Mouse (Mus musculus) neural tube, embryonic 10.5 days (tissue): ENCODE measurements around the gene Hoxc6.

Experiments used
- DNase-seq: peaks from one replicate; pipeline ENCODE4 v3.0.0-alpha.2; 2017; ENCODE audit warnings: low spot score; ENCODE audit errors: extremely low spot score

Hoxc6 gene

DNA sequence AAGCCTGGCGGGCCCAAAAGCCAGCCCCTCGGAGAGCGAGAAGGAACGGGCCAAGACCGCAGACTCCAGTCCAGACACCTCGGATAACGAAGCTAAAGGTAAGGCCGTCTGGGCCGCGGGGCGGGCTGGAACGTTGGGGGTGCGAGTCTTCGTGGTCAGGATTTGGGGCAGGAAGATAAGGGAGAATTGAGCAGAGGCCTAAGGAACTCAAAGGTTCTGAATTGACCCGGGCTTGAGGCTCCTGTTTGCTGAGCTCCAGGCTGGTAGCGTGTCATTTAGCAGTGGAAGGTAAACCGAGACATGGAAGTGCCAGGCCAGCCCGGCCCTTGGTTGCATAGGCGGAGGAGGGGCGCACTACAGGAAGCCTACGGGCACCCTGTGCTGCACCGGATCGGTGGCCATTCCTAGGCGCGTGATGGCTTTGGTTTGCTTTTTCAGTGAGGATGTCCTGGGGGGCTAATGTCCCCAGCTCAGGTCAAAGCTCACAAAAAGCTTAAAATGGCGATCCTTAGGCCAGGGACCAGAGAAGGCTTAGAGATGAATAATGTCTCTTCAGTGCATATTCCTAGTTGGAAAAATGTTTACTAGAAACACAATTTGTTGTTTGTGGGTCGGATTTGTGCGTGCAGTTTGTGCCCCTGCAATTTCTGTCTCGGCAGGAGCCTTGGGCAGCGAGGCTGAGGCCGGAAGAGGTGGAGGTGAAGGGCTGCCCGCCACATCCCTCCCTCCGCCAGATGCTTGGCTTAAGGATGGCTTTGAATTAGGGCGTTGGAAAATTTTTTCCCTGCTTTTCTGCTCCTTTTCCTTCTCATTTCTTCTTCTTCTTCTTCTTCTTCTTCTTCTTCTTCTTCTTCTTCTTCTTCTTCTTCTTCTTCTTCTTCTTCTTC lies 30.3 kb upstream of the Hoxc6 start:
- DNase-seq = no peak

DNA sequence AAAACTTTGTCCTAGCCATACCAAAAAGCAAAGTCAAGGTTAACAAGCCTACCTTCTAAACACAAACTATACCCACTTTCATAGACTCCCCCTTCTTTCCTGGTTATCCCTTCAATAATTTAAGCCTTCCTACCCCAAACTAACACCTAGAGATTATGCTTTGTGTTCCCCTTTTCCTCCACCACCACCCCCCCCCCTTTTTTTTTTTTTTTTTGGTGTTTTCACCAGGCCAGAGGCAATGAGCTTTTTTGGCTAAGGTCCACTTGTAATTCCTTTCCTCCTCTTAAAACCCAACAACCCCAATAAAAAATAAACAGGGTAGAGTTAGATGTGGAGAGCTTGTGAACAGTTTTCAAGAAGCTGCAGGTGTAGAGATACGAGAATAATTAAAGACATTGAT lies 28.8 kb upstream of the Hoxc6 start:
- no peak for DNase-seq

DNA sequence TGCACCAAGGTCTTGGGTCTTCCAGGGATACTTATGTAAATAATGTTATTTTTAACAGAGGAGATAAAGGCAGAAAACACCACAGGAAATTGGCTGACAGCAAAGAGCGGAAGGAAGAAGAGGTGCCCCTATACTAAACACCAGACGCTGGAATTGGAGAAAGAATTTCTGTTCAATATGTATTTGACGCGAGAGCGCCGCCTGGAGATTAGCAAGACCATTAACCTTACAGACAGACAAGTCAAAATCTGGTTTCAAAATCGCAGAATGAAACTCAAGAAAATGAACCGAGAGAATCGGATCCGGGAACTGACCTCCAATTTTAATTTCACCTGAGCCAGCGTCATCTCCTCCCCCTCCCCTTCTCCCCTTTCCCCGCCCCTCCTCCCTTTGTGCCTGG lies 27.3 kb upstream of the Hoxc6 start:
- DNase-seq = no peak

DNA sequence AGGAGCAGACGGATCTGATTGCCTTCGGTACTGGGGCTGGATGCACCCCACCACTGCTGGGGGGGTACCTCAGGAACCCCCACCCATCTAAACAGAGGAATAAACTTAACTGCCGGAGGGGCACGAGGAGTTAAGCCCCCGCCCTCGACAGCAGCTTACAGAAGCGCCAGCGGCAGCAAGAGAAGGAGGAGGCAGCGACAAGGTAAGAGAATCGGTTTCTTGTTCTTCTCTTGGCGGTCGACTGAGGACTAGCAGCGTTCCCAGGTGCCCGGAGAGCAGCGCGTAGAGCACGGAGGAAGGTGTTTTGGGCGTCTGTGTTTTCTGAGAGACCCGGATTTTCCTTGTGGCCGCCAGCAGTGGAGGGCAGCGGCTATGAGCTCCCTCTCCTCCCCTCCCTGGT lies 25.8 kb upstream of the Hoxc6 start:
- no peak for DNase-seq

DNA sequence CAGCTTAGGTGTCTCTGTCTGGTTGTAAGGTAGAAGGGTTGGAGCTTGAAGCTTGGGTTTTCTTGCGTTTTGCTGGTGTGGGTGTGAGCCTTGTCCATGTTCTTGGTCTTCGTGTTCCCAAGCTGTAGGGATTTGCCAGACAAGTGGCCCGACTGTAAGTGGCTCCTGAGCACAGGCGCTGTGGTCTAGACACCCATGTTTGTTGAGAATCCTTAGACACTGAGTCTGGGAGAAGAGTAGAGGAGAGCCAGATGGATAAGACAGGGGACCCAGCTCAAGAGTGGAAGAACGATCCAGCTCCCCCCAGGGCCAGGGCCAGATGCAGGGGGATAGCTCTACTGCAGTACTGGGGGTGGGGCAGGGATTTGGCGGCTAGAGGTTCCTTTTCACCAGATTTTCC lies 25.3 kb upstream of the Hoxc6 start:
- DNase-seq = no peak

DNA sequence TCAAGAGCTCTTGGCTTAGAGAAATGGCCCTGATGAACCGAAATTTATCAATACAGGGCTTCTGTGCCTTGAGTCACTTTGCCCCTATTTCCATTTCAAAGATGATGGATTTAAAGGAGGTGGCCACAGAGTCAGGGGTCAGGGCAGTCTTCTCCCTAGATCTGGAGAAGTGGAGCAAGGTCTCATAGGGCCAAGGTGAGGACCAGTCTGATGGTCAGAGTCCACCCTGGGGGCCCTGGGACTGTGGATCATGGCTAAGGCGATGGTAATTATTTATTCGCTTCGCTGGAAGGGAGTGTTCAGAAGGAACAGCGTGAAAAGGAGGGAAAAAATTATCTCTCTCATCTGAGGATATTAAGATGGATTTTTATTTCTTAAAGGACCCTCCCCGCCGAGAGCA lies 23.0 kb upstream of the Hoxc6 start:
- peak; percentile 55 for DNase-seq

DNA sequence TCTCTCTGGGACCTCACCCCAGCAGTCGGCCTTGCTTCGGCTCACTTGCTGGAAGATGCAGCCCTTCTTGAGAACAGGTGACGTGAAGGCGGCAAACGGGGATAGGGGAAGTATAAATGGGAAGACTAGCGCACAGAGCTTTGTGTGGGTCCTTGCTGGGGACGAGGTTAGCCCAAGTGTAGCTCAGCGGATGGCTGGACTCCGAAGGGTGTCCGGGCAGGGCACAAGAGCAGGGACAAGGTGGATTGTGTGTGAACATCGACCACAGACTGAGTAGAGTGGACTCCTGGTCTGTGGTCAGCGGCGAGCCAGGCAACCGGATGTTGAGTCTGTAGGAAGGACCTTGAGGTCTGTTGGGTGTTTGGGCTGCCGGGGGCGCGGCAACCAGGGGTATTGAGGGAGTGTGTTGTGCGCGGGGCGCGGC lies 22.4 kb upstream of the Hoxc6 start:
- DNase-seq = no peak

DNA sequence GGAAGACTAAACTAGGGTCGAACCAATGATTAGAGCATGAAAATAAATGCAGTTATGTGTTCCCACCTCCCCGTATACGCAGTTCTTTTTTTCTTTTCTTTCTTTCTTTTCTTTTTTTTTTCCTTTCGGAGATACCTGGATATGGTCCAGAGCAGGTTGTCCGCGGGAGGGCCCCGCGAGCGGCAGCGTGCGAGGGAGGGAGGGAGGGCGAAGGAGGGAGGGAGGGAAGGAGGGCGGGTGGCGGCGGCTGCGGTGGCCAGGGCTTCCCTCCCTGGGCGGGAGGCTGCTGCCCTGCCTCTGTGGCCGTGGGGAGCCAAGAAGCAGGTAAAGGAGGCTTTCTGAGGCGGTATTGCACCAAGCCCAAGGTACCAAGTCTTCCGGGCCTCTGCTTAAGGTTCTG lies 21.9 kb upstream of the Hoxc6 start, which contains the start of gene Hoxc9:
Gene Hoxc9 (plus strand): TSS at position 269 of the 400 bp plus-strand sequence.
- DNase-seq = peak; percentile 68

DNA sequence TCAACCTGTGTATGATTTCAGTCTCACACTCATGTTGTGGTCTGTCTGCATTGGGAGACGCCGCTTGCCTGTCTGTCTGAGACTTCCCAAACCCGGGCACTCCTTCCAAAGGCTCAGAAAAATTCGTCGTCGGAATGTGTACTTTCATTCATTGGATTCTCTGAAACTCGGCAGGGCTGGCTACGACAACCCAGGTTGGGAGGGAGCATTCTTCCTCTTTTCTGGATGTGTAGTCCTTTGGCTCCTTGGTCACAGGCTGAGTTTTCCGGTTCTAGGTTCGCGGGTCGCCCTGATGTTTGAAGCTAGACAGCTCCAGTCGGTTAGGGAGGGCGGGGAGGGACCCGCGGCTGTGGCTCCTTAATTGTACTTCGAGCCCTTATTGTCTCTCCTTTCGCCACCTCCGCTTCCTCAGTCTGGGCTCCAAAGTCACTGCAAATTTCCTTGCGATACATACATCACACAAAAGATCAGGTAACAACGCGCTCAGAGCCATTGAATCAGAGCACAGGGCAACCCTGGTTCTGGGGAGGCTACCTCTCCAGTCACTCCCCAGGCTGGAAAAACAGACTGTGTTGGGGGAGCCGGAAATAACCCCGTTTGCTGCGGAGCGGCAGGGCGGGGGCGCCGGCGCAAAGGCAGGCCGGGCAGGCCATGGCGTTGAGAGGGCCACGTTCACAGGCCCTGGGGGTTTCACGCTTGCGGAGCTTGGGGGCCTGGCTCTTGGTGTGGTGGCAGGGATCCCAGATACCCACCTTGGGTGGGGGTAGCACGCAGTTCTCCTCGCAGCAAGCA lies 21.2 kb upstream of the Hoxc6 start:
- peak; percentile 68 for DNase-seq

DNA sequence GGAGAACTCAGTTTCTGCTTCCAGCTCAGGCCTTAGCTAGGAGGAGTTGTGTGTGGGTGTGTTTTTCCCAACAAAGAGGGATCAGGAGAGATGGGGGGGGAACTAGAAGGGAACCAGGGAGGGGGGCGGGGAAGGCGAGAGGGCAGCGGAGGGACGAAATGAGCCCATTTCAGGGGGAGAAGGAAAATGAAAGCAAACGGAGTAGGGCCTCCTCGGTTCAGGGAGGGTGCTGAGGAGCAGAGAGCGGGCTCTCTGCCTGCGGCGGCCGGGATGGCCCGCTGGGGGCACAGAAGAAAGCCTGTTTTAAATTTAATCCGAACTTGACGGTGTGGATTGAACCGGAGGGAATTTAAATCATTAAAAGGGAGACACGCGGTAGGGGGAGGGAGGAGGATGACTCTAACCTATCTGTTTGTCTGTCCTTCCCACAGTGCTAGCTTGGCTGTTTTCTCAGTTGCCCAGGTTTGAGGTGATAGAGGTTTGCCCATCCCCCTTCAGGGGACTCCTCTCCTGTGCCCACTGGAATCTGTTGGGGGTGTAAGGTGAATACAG lies 20.6 kb upstream of the Hoxc6 start:
- DNase-seq = peak; percentile 65

DNA sequence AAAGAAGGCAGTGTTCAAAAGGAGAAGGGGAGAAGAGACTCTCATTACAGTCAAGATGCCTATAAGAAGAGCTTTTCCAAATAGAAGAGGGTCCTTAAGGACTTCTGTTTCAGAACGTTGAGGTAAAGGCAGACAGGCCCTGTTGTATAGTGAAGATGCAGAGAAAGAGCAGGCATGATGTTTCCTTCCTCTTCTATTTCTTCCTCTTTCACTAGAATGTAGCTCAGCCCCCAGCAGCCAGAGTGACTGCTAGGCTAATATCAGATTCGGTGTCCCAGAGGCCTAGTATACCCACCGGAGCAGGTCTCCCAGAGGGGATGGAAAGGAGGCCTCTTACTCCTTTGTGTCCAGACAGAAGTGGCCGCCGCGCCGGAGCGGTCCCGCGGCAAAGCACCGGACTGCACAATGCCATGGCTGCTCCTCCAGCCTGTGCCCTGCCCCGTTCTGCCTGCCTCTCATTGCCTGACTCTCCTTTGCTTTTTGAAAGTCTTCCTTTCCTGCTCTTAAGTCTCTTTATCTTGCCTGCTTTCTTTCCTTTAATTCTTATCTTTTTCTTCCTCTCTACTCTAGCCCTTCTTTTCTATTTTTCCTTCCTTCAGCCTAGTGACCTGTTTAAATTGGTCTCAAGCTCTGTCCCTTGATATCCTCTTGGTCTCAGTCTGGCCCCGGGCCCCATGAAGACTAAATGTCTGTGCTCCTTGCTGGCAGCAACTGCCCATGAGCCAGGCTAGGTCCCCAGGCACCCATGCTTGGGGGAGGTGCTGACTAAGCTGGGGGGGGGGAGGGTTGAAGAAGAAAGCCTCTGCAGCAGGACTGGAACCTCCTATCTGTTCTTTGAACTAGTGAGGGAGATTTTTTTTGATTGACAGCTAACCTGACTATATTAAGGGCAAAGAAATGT lies 19.2 kb upstream of the Hoxc6 start:
- DNase-seq = peak; percentile 61

DNA sequence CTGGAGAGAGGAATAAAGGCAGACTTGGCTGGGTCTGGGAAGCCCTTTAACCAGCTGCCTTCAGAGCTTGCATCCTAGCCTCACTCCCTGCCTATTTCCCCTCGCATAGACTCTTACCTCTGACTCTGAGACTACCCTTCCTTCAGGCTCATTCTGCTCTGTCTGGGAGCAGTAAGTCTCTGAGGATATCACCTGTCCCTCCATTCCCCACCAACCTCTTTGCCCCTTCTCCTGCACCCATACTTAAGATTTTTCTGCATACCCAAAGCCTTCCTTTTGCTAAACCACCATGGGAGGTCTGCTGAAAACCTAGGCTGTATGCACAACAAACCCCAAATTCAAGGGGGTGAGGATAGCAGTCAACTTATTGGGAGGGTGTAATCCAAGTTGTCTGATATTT lies 18.1 kb upstream of the Hoxc6 start:
- DNase-seq = no peak

DNA sequence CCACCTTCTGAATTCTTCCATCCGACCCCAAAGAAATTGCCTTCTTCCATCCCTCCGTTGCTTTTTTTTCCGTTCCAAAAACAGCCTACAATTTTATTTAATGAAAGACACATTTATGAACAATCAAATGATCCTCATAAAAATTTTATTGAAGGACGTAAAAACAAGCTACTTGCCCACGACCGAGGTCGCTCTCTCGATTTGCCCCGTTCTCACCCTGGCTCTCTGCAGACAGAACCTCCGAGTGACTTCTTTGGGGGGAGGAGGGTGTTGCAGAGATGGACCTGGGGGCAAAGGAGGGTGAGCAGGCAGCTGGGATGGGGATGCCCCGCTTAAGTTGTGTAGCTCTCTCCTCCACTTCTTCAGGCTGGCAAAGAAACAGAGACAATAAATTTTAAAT lies 17.7 kb upstream of the Hoxc6 start:
- DNase-seq = peak; percentile 54

DNA sequence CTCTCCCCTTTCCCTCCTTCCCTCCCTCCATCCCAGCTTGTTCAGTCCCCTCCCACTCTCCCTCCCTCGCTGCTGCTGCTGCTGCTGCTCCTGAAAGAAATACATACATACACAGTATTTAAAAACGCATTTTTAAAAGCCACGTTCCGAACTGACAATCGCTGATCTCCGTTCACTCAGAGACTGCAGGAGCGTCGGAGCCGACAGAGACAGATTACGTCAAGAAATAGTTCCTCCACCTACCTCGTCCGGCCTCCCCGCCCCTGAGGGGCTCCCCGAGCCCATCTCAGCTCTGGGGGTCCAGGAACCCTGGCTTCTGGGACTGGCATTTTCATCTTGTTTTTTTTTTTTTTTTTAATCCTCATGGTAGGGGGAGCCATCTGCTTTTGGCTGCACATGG lies 17.1 kb upstream of the Hoxc6 start:
- peak; percentile 65 for DNase-seq

DNA sequence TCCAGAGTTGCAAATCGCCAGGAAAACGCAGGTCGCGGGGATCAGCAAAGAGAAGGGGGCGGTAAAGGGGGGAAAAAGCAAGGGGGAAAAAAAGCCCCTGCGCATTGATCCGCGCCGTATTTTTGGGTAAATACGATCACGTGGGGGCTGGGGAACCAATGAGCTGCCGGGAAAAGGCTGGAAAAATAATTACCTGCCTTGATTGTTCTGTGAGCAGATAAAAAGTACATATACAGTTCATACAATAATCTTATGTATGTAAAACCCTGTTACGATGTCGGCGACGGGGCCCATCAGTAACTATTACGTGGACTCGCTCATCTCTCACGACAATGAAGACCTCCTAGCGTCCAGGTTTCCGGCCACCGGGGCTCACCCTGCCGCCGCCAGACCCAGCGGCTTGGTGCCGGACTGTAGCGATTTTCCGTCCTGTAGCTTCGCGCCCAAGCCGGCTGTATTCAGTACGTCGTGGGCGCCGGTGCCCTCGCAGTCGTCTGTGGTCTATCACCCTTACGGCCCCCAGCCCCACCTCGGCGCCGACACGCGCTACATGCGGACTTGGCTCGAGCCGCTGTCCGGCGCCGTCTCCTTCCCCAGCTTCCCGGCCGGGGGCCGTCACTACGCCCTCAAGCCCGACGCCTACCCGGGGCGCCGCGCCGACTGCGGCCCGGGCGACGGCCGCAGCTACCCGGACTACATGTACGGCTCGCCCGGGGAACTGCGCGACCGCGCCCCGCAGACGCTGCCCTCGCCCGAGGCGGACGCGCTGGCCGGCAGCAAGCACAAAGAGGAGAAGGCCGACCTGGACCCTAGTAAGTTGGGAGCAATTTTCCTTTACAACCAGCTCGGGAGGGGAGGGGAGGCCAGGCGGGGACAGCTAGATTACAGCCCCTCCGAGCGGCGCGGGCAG lies 16.4 kb upstream of the Hoxc6 start:
- DNase-seq = no peak

DNA sequence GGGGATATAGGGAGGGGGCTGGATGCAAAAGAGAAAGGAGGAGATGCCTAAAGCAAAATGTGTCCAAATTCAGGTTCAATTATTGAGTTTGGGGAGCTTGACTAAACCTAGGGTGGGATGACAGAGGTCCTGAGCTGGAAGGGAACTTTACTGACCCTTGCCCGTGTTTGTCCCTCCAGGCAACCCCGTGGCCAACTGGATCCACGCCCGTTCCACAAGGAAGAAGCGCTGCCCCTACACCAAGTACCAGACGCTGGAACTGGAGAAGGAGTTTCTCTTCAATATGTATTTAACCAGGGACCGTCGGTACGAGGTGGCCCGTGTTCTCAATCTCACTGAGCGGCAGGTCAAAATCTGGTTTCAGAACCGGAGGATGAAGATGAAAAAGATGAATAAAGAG lies 14.3 kb upstream of the Hoxc6 start:
- DNase-seq = no peak

DNA sequence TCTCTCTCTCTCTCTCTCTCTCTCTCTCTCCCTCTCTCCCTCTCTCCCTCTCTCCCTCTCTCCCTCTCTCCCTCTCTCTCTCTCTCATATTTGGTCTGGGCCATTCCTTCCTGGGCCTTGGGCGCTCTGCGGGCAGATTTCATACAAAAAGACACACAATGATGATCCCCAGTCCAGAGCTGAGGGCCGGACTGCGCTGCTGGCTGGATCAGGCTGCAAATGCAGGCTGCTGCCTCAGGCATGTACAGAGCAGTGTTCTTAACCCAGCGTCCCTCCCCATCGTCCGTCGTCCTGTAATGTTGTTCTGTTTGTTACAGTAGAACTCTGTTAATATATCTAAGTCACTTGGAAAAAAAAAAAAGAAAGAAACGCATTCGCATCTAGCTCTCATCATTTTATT lies 13.5 kb upstream of the Hoxc6 start:
- no peak for DNase-seq

DNA sequence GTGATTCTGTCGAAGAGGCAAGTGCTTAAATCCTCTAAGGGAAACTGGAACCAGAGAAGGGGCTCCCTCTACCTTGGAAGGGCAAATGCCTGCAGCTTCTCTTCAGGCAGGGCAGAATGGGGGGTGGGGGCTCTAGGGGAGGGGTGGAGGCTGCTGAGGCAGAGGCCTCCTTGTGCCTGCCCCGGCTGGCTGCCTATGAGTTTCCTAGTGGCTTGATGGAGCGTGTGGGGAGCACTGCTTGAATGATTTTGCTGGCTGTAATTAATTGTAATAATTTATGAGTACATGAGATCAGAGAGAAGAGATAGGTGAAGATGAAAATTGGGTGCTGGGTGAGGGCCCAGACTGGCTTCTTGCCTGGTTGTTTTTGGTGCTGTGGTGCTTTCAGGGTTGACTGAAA lies 13.1 kb upstream of the Hoxc6 start:
- DNase-seq = peak; percentile 58

DNA sequence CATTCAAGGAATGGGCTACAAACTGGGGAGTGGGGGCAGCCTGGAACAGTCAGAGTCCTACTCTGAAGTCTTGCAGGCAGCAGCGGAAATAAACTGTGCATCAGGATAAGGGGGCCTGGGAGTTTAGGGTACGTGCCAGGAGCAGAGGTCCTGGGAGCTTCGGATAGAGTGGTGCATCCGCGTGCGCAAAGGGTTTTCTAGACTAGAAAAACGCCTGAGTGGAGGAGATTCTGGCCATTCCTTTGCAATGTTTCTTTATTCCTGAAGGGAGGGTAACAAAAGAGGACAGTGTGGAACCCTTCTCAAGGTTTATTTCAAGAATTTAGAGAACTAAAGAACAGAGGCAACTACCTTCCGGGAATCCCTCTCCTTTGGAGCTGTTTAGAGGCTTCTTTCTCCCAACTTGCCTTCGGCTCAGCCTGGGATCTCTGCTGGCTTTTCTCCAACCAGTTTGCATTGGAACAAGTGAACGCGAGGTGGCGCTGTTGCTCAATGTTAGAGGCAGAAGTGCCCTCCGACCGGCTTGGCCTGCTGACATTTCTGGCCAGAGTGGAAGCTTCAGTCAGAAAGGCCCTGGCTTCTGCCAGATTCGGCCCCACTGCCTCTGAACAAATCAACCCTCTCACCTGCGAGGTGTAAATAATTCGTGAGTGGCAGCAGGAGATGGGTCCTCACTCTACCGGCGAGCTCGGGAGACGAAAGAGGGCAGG lies 10.8 kb upstream of the Hoxc6 start:
- peak; percentile 100 for DNase-seq

DNA sequence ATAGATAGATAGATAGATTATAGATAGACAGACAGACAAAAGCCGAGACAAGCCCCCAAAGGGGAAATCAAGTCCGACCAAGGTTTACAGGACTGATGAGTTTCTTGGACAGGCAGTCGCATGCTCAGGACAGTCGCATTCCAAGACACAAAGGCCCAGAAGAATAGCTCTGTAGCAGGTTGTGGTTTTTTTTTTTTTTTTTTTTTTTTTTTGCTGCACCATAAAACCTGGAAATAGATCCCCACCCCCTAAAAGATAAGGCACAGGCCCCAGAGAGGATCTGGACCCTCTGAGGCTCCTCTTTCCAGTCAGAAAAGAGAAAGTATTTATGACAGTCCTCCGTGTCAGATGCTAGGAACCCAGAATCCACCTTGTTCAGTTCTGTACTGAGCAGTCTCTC lies 10.0 kb upstream of the Hoxc6 start:
- no peak for DNase-seq
